ENCODE assay signal across 14 mouse cellular contexts in the genomic region with DNA sequence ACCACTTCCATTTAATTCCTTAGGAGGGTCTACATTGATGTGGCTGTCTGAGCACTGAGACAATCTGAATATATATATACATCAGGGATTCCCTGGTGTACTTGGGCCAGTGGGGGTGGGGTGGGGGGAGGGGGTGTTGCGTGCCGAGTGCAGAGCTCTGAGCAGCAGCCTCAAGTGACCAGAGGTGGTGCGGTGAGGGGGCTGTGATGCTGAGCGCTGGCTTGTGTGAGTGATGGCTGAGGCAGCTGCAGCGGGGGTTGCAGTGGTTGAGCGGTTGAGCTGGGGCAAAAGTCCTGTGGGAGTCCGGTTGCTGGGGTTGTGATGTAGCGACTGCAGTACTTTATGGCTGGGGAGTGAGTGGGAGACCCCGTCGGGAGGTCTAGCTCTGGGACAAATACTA. TPM values are rescaled to one million over a fixed set of nuclear protein-coding genes. Genes with fewer than 3 reads are reported as not detected.
DNase-seq lines count a peak whose midpoint lies in the region; ATAC-seq and TF ChIP-seq lines count a peak whose summit lies in the region.
"Had no signal": no experiment of that assay in that cellular context is flagged by ENCODE, and none has a peak within 500 bp of the region (broad histone marks: within the 10 kb centered on the region; RNA-seq: fewer than 3 reads in every experiment).

No protein-coding gene starts in this region.

- no peak for TF ChIP-seq CTCF in layer of hippocampus, adult 2 months (conservative IDR thresholded peaks at IDR 0.05)

- no peaks in the 10 kb centered on the region for H3K36me3 ChIP-seq in hindbrain, embryonic 13.5 days
- no peaks in the 10 kb centered on the region for H3K36me3 ChIP-seq in midbrain, embryonic 14.5 days (ENCODE audit: control insufficient read depth, insufficient read depth, low read length)

- H3K4me3 ChIP-seq in layer of hippocampus, adult 2 months: peak overlapping the region; percentile 7; the same call in 1 of the 2 replicates
- no peak overlapping the region for H3K4me3 ChIP-seq in hindbrain, embryonic 13.5 days
- H3K4me3 ChIP-seq in midbrain, embryonic 14.5 days (replicated peaks; ENCODE audit: low read depth, low read length): no peak overlapping the region

- no peaks in the 10 kb centered on the region for H3K27me3 ChIP-seq in hindbrain, embryonic 13.5 days
- H3K27me3 ChIP-seq in midbrain, embryonic 14.5 days (ENCODE audit: control insufficient read depth, insufficient read depth, low read length): no peaks in the 10 kb centered on the region

- H3K9me3 ChIP-seq in hindbrain, embryonic 13.5 days: no peaks in the 10 kb centered on the region
- no peaks in the 10 kb centered on the region for H3K9me3 ChIP-seq in midbrain, embryonic 14.5 days (ENCODE audit: control insufficient read depth, low read length)

- H3K4me2 ChIP-seq in hindbrain, embryonic 13.5 days: peak overlapping the region; percentile 35
- H3K4me2 ChIP-seq in midbrain, embryonic 14.5 days (ENCODE audit: low read length): peak overlapping the region; percentile 33
- H3K4me2 ChIP-seq: liver, embryonic 11.5 days had no signal

- no peaks in the 10 kb centered on the region for H3K4me1 ChIP-seq in hindbrain, embryonic 13.5 days (replicated peaks)
- no peaks in the 10 kb centered on the region for H3K4me1 ChIP-seq in midbrain, embryonic 14.5 days (ENCODE audit: control insufficient read depth, insufficient read depth, low read length)

- no peak overlapping the region for H3K27ac ChIP-seq in layer of hippocampus, adult 2 months
- H3K27ac ChIP-seq in hindbrain, embryonic 13.5 days: no peak overlapping the region
- H3K27ac ChIP-seq in midbrain, embryonic 14.5 days (replicated peaks; ENCODE audit: low read depth, low read length): no peak overlapping the region
- H3K27ac ChIP-seq: macrophage had no signal

- no peak for ATAC-seq in hindbrain, embryonic 13.5 days (ENCODE audit: low FRiP score)
- no peak for ATAC-seq in midbrain, embryonic 14.5 days (ENCODE audit: low FRiP score, low TSS enrichment)

- DNase-seq in layer of hippocampus, adult 2 months (ENCODE audit: low spot score in 2 of 2): no peak
- no peak for DNase-seq in layer of hippocampus, postnatal 36 days
- peak; percentile 13 for DNase-seq in midbrain, embryonic 14.5 days
- DNase-seq in adrenal gland, adult 18-20 months (ENCODE audit: low spot score in 2 of 2): no peak
- DNase-seq in heart, postnatal 4 days: no peak
- no peak for DNase-seq in left cerebral cortex, postnatal 14 days (ENCODE audit: low spot score in 2 of 2)
- no peak for DNase-seq in left cerebral cortex, adult 18-20 months (ENCODE audit: low spot score in 2 of 2)
- DNase-seq: cerebellum, postnatal 36 days; thymus, postnatal 36 days had no signal

- 13% methylated on average over 10 of the region's 10 CpGs for WGBS in hindbrain, embryonic 13.5 days
- WGBS in midbrain, embryonic 14.5 days: 18% methylated on average over 10 of the region's 10 CpGs

- intact Hi-C loops in left cerebral cortex, postnatal 14 days (cut with DNase I): no loop called here

- H3K9ac ChIP-seq in hindbrain, embryonic 13.5 days: no peak overlapping the region
- H3K9ac ChIP-seq in midbrain, embryonic 14.5 days (replicated peaks; ENCODE audit: low read length): no peak overlapping the region

RNA-seq across cellular contexts. Expression of gene Ceacam18, which starts 10.7 kb away (rescaled TPM):
- not detected for total RNA-seq in layer of hippocampus, adult 2 months (2021)
- total RNA-seq in layer of hippocampus, postnatal 36 days (2021): under 1 TPM in 1 of 2 experiments, not detected in 1; 0.25 TPM
- not detected in 2 replicates for polyA plus RNA-seq in hindbrain, embryonic 13.5 days (2015; fragmentation: Nextera tagmentation; extraction: Ambion mirVana)
- 0.15 TPM in 1 of 2 replicates, not detected in the other for polyA plus RNA-seq in midbrain, embryonic 14.5 days (2014; fragmentation: Nextera tagmentation; extraction: Ambion mirVana)
- not detected for total RNA-seq in adrenal gland, adult 18-20 months (2021)
- not detected for total RNA-seq in heart, postnatal 4 days (2021)
- under 1 TPM in 1 of 2 experiments, not detected in 1; 0.18 TPM for total RNA-seq in left cerebral cortex, postnatal 14 days (2021)
- not detected for total RNA-seq in left cerebral cortex, adult 18-20 months (2021)
- total RNA-seq: heart, adult 8-10 months had no signal
- polyA plus RNA-seq: forebrain, embryonic 11.5 days; liver, embryonic 11.5 days; macrophage had no signal

RNA-seq across cellular contexts. Expression of gene Zfp819, which starts 16.9 kb away (rescaled TPM):
- under 1 TPM in 1 of 2 experiments, not detected in 1; 0.27 TPM for total RNA-seq in layer of hippocampus, adult 2 months (2021)
- total RNA-seq in layer of hippocampus, postnatal 36 days (2021): under 1 TPM; 0.15 to 0.20 TPM
- polyA plus RNA-seq in hindbrain, embryonic 13.5 days (2015; fragmentation: Nextera tagmentation; extraction: Ambion mirVana): 0.43 and 0.56 TPM in 2 replicates
- 0.27 and 0.54 TPM in 2 replicates for polyA plus RNA-seq in midbrain, embryonic 14.5 days (2014; fragmentation: Nextera tagmentation; extraction: Ambion mirVana)
- total RNA-seq in adrenal gland, adult 18-20 months (2021): under 1 TPM in 1 of 2 experiments, not detected in 1; 0.13 TPM
- not detected for total RNA-seq in heart, postnatal 4 days (2021)
- under 1 TPM; 0.17 to 0.20 TPM for total RNA-seq in left cerebral cortex, postnatal 14 days (2021)
- total RNA-seq in left cerebral cortex, adult 18-20 months (2021): under 1 TPM in 1 of 2 experiments, not detected in 1; 0.26 TPM
- total RNA-seq: heart, adult 8-10 months had no signal
- polyA plus RNA-seq: macrophage had no signal

RNA-seq across cellular contexts. Expression of gene Siglece, which starts 36.1 kb away (rescaled TPM):
- 1 to 10 TPM in 1 of 2 experiments, under 1 TPM in 1; 0.97 to 1.3 TPM for total RNA-seq in layer of hippocampus, adult 2 months (2021)
- total RNA-seq in layer of hippocampus, postnatal 36 days (2021): 1 to 10 TPM in 1 of 2 experiments, under 1 TPM in 1; 0.83 to 1.4 TPM
- 0.28 and 0.49 TPM in 2 replicates for polyA plus RNA-seq in hindbrain, embryonic 13.5 days (2015; fragmentation: Nextera tagmentation; extraction: Ambion mirVana)
- polyA plus RNA-seq in midbrain, embryonic 14.5 days (2014; fragmentation: Nextera tagmentation; extraction: Ambion mirVana): 0.21 TPM in 1 of 2 replicates, not detected in the other
- total RNA-seq in adrenal gland, adult 18-20 months (2021): 1 to 10 TPM; 3.4 to 3.6 TPM
- under 1 TPM; 0.34 to 0.48 TPM for total RNA-seq in heart, postnatal 4 days (2021)
- 1 to 10 TPM; 1.2 to 1.5 TPM for total RNA-seq in left cerebral cortex, postnatal 14 days (2021)
- total RNA-seq in left cerebral cortex, adult 18-20 months (2021): under 1 TPM; 0.82 to 0.91 TPM

RNA-seq across cellular contexts. Expression of gene Zfp719, which starts 44.4 kb away (rescaled TPM):
- 10 to 100 TPM; 19.5 to 19.8 TPM for total RNA-seq in layer of hippocampus, adult 2 months (2021)
- total RNA-seq in layer of hippocampus, postnatal 36 days (2021): 10 to 100 TPM; 22.0 to 22.1 TPM
- 15.1 and 15.5 TPM in 2 replicates for polyA plus RNA-seq in hindbrain, embryonic 13.5 days (2015; fragmentation: Nextera tagmentation; extraction: Ambion mirVana)
- 14.5 and 19.4 TPM in 2 replicates for polyA plus RNA-seq in midbrain, embryonic 14.5 days (2014; fragmentation: Nextera tagmentation; extraction: Ambion mirVana)
- total RNA-seq in adrenal gland, adult 18-20 months (2021): 10 to 100 TPM; 15.3 to 17.6 TPM
- total RNA-seq in heart, postnatal 4 days (2021): 1 to 10 TPM; 9.4 to 10.0 TPM
- total RNA-seq in left cerebral cortex, postnatal 14 days (2021): 10 to 100 TPM; 17.6 to 21.3 TPM
- 10 to 100 TPM; 16.3 to 20.9 TPM for total RNA-seq in left cerebral cortex, adult 18-20 months (2021)

RNA-seq across cellular contexts. Expression of gene Ctu1, which starts 48.0 kb away (rescaled TPM):
- total RNA-seq in layer of hippocampus, adult 2 months (2021): 10 to 100 TPM; 10.9 to 11.1 TPM
- 10 to 100 TPM; 11.7 to 11.8 TPM for total RNA-seq in layer of hippocampus, postnatal 36 days (2021)
- 20.4 and 21.8 TPM in 2 replicates for polyA plus RNA-seq in hindbrain, embryonic 13.5 days (2015; fragmentation: Nextera tagmentation; extraction: Ambion mirVana)
- 16.6 and 23.4 TPM in 2 replicates for polyA plus RNA-seq in midbrain, embryonic 14.5 days (2014; fragmentation: Nextera tagmentation; extraction: Ambion mirVana)
- total RNA-seq in adrenal gland, adult 18-20 months (2021): 10 to 100 TPM; 10.9 to 13.9 TPM
- 1 to 10 TPM; 4.7 to 5.6 TPM for total RNA-seq in heart, postnatal 4 days (2021)
- total RNA-seq in left cerebral cortex, postnatal 14 days (2021): 1 to 10 TPM; 8.2 to 8.9 TPM
- 1 to 10 TPM; 9.0 to 9.5 TPM for total RNA-seq in left cerebral cortex, adult 18-20 months (2021)
